Mouse (Mus musculus) liver, adult (tissue): Measurements from ENCODE around the gene Fbxl8.
A peak's percentile ranks its signal among the peaks of the same experiment; 100 is the strongest.

Experiments used
- GATA4 ChIP-seq: IDR thresholded peaks from 2 replicates; pipeline ENCODE4 v1.6.1; 2014; ENCODE audit warnings: mild to moderate bottlenecking, low read length; ENCODE audit not compliant: insufficient replicate concordance

Fbxl8 gene

DNA sequence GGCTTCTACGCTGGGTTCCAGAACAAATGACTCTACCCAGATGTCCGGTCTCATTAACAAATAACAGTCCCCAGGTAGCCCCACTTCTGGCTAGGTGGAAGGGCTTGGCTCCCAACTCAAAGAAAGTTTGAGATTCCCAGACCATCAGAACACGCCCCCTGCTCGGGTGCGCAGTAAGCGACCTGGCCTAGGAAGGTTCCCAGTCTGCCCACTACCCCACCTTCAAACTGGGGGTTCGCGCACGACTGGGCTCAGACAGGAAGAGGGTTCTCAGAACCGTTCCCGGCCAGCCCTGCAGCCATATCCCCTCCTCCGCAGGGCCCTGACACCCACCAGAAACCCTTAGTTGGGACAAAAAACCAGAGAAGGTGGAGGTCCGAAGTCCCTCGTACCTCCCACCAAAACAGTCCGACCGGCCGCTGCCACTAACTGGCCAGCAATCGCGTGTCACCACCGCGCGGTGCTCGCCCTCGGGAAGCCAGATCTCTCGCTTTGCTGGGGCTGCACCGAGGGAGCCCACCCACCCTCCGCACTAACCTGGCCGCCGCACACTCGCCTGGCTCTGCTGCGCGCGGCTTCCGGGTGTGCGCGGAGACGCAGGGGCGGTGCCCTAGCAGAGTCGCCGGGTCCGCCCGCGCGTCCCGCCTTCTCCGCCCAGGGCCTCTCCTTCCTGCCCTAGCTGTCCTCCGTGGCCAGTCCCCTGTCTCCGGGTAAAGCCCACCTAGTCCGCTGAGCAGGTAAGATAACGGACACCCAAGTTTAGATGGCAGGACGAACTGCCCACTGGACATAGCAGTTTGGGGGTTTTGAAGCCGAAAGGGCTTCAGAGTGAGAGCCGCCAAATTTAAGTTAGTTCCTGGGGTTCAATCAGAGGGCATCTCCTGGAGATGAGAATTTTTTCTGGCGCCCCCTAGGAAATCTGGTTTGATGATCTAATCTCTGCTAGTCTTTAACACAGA is at the start of gene Fbxl8, which contains the start of gene Tradd:
Gene Fbxl8, plus strand, starts transcription at position 625 of the 959 bp plus-strand sequence.
Gene Tradd, minus strand, starts transcription at position 586 of the 959 bp plus-strand sequence.
- no peak for TF ChIP-seq GATA4

DNA sequence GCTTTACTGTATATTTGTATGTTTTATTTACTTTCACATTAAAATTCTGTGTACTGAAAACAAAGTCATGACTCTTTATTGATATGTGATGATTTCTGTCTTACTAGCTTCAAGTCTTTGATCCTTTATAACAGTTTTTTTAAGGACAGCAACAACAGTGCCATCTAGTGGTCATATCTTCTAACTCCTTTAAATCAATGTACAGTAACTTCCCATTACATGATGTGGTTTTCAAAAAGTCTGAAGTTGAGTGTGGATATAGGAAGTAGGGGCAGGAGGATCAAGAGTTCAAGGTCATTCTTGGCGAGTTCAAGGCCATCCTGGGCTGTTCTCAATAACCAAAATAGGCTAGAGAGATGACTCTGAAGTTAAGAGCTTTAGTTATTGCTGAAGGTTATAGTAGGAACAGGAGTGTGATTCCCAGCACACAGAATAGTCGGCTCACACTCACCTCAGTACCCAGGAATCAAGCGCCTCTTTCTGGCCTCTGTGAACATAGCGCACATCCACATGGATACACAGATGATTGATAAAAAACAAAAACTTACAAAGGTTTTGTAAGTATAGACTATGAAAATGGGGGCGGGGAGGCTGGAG is 46.4 kb upstream of the Fbxl8 start:
- no peak for TF ChIP-seq GATA4

DNA sequence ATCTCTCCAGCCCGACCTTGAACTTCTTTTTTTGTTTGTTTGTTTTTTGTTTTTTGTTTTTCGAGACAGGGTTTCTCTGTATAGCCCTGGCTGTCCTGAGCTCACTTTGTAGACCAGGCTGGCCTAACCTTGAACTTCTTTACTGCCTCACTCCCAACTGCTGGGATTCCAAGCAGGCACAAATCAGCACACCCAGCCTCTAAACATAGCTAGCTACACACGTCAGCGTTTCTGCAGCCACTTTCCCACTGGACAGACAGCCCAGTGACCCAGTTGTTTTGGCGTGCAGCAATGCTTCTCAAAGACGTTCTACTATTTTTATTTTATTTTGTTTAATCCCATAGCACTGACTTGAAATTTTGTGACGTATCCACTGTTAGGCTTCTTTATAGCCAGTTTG is 40.6 kb upstream of the Fbxl8 start:
- no peak for TF ChIP-seq GATA4

DNA sequence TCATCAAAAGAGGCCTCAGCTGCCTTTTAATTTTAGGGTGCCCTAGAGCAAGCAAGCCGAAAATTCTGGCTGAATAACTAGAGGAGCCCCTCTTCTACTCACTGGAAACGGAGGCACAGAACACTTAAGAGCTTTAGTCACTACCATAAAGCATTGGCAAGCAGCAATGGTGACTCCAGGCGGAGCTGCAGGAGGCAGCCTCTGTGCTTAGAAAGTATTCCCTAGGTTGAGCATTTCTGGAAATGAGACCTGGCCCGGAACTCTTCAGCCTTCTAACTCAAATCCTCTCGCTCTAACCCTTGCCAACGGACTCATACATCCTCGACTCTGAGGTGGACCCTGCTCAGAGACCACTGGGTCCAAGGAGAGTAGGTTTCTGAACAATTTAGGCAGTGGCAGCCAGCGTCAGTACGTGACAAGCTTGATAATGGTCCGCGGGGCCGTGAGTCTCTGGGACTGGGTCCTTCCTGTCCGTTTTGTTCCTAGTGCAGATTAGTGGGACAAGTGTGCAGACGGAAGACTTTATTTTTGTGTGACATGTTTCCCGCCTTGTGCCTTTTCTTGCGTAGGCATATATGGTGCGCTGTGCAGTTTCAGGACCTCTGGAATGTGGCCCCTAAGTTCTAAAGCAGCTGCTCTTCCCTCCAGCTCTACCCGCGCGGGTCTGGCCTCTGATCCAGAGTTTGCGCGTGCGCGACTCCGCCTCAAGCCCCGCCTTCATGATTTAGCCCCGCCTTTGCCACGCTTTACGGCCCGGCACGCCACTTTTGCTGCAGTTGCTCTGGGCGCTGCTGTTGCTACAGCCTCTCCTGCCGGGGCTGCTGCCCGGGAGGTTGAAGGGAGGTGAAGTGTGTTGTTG is 39.8 kb upstream of the Fbxl8 start, which contains the start of gene D230025D16Rik:
Gene D230025D16Rik, plus strand, starts transcription at position 733 of the 859 bp plus-strand sequence.
- TF ChIP-seq GATA4 = peak; percentile 24; the same call in 1 of the 2 replicates

DNA sequence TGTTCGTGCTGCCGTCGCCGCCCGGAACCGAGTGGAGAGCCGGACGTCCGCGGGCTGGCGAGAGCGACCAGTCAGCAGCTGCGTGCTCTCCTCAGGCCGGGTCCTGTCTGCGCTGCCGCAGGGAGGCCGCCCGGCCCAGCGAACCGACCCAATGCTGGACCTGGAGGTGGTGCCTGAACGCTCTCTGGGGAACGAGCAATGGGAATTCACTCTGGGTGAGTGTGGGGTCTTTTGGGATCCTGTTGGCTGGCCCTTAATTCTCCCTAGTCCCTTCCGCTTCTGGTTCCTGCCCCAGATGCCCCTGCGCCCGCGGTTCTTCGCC is 39.2 kb upstream of the Fbxl8 start:
- no peak for TF ChIP-seq GATA4

DNA sequence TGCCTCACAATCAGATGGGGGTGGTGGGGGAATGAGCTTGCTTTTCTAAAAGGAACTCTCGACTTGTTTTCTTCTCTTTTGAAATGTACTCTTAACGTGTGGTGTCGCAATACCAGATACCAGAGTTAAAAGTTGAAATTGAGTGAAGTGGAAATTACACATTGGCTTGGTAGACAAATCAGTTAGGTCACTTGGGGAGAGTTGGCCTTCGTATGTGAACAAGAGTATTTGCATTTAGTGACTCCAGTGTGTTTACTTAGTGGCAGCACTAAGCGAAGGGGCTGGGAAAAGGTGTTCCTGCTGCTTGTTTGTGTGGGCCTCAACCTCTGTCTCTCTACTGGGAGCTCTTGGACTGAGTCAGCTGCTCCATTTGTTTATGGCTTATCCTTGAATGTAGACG is 38.5 kb upstream of the Fbxl8 start:
- TF ChIP-seq GATA4 = no peak

DNA sequence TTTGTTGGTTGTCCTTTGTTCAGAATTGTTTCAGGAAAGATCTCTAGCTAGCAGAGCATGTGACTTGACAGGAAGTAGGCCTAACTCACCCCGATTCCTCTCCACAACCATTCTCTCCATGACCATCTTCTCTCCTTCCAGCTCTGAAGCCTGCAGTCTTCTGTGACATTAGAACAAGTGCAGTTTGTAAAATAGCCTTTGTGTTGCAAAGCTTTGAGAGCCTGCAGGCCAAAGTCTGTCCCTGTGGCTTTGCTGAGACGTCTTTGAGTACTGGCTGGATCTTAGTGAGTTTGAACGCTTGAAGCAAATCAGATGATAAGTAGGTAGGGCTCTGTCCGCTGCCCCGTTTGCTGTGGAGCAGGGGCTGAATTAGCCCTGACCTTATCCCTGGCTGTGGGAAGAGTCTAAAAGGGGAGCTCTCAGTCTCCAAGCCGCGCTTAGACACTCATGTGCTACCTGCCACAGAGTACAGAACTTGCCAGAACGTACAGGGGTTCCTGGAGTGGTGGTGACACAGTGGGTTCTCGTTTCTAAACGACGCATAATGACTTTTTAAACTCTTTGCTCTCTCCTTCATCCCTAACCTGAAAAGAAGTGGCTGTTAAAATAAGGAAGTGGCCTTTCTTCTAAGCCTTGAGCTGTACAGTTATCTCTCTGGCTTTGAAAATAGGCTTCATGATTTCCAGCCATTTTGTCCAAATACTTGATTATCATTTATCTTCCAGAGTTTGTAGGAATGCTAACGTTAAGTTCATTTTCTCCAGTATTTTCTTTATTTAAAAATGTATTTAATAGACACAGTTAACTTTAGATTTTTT is 32.7 kb upstream of the Fbxl8 start:
- no peak for TF ChIP-seq GATA4

DNA sequence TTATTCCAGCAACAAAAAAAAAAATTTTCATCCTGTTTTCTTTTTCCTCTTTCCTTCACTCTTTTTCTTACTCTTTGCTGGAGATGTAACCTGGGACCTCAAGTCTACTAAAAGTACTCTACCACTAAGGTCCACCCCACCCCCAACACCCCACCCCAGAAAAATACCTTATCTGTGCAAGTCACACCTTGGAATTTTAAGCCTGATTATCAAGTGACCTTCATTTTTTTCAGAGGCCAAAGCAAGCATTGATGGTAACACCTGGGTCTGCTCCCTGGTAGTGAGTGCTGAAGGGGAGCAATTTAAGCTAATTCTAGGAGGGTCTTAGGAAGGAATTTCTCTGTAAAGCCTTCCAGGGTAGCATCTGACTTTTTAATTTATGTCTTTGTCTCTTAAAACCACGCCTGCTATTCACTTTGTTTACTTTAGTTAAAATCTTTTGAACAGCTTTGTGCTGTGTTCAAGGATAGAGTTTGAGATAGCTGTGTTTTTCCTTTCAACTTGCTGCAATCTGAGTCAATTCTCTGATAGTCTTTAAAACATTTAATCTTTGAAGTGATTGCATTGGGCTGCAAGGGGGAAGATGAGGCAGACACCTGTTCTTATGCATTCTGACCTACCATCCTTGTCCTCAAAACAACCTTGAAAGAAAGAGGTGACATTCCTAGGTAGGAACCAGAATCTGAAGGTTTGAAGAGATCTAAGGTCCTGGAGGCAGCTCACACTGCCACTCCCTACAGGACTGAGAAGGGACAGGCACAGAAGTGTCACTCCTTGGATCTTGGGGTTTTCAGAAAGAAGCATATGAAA is 31.1 kb upstream of the Fbxl8 start:
- no peak for TF ChIP-seq GATA4

DNA sequence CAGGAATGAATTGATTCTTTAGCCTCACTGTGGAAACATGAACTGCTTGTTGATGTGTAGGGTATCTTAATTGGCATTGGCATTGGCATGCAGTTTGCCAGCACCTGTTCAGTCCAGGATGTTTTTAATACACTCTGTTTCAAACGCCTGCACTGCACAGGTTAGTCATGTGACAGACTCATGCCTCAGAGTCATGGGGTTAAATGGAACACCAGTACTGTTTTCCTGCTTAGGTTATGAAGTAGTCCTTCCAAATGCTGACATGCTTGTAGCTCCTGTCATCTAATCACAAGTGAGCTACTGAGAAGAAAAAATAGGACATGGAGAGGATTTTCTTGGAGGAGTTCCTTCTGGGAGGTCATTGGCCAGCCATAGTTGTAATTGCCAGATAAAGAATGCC is 29.2 kb upstream of the Fbxl8 start:
- no peak for TF ChIP-seq GATA4

DNA sequence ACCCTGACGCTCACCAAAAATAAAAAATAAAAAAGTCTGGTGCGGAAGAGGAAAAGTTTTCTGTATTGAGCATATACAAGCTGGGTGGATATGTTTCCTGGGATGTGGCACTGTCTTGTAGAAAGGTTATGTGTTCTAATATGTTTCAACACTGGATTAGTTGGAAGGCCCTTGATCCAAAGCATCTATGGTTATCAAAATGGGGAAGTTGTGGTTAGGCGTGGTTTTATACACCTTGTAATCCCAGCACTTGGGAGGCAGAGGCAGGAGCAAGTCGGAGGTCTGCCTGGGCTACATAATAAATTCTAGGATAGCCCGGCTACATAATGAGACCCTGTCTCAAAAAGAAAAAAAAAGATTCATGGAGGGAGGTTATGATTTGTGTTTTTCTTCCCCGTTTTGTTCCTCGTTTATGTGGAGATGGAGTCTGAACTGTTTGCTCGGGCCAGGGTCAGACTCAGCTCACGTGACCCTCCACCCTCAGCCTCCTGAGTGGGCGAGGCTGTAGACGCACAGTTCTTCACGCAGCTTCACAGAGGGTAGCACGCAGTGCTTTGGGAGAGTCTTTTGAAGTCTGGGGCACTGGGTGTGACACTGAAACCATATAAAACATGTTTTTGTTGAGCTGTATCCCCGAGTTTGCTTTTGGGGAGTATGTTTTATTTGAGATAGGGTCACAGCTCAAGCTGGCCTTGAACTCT is 26.9 kb upstream of the Fbxl8 start:
- no peak for TF ChIP-seq GATA4

DNA sequence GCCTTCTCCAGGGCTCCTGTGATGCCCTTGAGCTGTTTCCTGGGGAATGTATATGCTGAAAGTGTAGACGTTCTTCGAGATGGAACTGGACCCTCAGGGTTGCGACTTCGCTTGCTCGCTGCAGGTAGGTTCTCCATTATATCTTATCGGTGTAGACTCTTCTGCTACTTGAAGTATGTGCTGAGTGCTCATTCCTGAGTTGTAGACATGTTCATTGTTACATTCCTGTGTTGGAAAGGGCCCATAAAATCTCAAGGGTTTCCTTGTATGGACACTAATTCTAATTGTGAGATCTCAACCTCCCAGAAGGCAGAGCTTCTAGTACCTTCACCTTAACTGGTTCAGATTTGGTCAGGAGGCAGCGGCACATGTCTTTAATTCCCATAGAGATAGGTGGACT is 23.4 kb upstream of the Fbxl8 start:
- no peak for TF ChIP-seq GATA4

DNA sequence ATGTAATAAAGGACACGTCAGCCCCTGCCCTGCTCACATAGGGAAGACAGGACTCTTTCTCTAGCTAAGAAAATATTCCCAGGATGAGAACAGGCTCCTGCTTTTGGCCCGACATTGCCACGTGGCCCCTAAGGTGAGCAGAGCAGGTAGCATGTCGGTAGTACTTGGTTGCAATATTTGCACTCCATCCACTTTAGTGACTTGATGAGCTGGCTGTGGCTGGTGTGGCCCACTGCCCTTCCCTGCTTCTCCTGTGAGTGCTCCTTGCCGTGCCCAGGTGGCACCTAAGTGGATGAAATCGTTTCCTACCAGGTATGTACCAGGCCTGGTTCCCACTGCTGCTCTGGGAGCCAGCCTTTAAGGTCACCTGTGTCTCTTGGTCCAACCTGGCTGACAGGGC is 12.5 kb upstream of the Fbxl8 start:
- TF ChIP-seq GATA4 = no peak
